Mouse (Mus musculus): Measurements from ENCODE around the gene Lats2.
A peak's percentile ranks its signal among the peaks of the same experiment; 100 is the strongest.
"Not testable (repeated sequence)": the region's sequence is repeated elsewhere in the genome, so short reads cannot be mapped to it uniquely, and the experiment has no call there.

Gene Lats2

GRCm38 (mm10) chr14:57758237-57758636 is at the start of gene Lats2:
Gene Lats2 (minus strand): TSS chr14:57758388.
- no peak for DNase-seq (ENCODE audit: low spot score in 2 of 2)

GRCm38 (mm10) chr14:57803731-57804130 is 45.5 kb upstream of the Lats2 start:
- DNase-seq (ENCODE audit: low spot score in 2 of 2) = no peak

GRCm38 (mm10) chr14:57797991-57798931 is 40.1 kb upstream of the Lats2 start, which contains the start of gene Sap18:
Gene Sap18 (plus strand): TSS chr14:57798180.
- peak; percentile 94 to 98 for DNase-seq (ENCODE audit: low spot score in 2 of 2)

- no peak for DNase-seq (ENCODE audit: low spot score in 2 of 2)
Measured at GRCm38 (mm10) chr14:57797551-57797950, 39.4 kb upstream of the Lats2 start.

- no peak for DNase-seq (ENCODE audit: low spot score in 2 of 2)
Measured at GRCm38 (mm10) chr14:57791171-57791570, 33.0 kb upstream of the Lats2 start.

- no peak for DNase-seq (ENCODE audit: low spot score in 2 of 2)
Measured at GRCm38 (mm10) chr14:57789759-57790158, 31.6 kb upstream of the Lats2 start.

- DNase-seq (ENCODE audit: low spot score in 2 of 2) = no peak
Measured at GRCm38 (mm10) chr14:57789311-57789710, 31.1 kb upstream of the Lats2 start.

- no peak for DNase-seq (ENCODE audit: low spot score in 2 of 2)
Measured at GRCm38 (mm10) chr14:57787406-57787805, 29.2 kb upstream of the Lats2 start.

- no peak for DNase-seq (ENCODE audit: low spot score in 2 of 2)
Measured at GRCm38 (mm10) chr14:57772157-57772815, 14.1 kb upstream of the Lats2 start.

GRCm38 (mm10) chr14:57769102-57769501 is 10.9 kb upstream of the Lats2 start:
- DNase-seq (ENCODE audit: low spot score in 2 of 2) = no peak

GRCm38 (mm10) chr14:57760447-57761412 is 2.5 kb upstream of the Lats2 start:
- no peak for DNase-seq (ENCODE audit: low spot score in 2 of 2)

- no peak for DNase-seq (ENCODE audit: low spot score in 2 of 2)
Measured at GRCm38 (mm10) chr14:57756094-57756493, 2.1 kb downstream of the Lats2 start.

GRCm38 (mm10) chr14:57755661-57756060 is 2.5 kb downstream of the Lats2 start:
- DNase-seq (ENCODE audit: low spot score in 2 of 2) = no peak

GRCm38 (mm10) chr14:57753351-57753992 is 4.7 kb downstream of the Lats2 start:
- DNase-seq (ENCODE audit: low spot score in 2 of 2) = no peak

GRCm38 (mm10) chr14:57751006-57751405 is 7.2 kb downstream of the Lats2 start:
- not testable (repeated sequence) for DNase-seq (ENCODE audit: low spot score in 2 of 2)

GRCm38 (mm10) chr14:57749501-57749900 is 8.7 kb downstream of the Lats2 start:
- DNase-seq (ENCODE audit: low spot score in 2 of 2) = no peak

GRCm38 (mm10) chr14:57746001-57746771 is 12.0 kb downstream of the Lats2 start, which contains the start of gene Gm49361:
Gene Gm49361 (minus strand): TSS chr14:57746103.
- peak; percentile 91 to 93 for DNase-seq (ENCODE audit: low spot score in 2 of 2)

GRCm38 (mm10) chr14:57745291-57745969 is 12.8 kb downstream of the Lats2 start:
- peak; percentile 34 to 57 for DNase-seq (ENCODE audit: low spot score in 2 of 2)

- DNase-seq (ENCODE audit: low spot score in 2 of 2) = no peak
Measured at GRCm38 (mm10) chr14:57744547-57744946, 13.6 kb downstream of the Lats2 start.

- DNase-seq (ENCODE audit: low spot score in 2 of 2) = no peak
Measured at GRCm38 (mm10) chr14:57740651-57741050, 17.5 kb downstream of the Lats2 start.

Data from urinary bladder, postnatal 36 days (tissue).